Mouse (Mus musculus) thymus, postnatal 25 days (tissue): ENCODE measurements around the gene Lrp6.
A peak's percentile ranks its signal among the peaks of the same experiment; 100 is the strongest.

Source experiments
- DNase-seq: peaks from one replicate; pipeline ENCODE4 v3.0.0; 2022

Lrp6 gene

GRCm38 (mm10) chr6:134489637-134490036, 77.1 kb downstream of the Lrp6 start:
- no peak for DNase-seq

GRCm38 (mm10) chr6:134489130-134489529, 77.6 kb downstream of the Lrp6 start:
- DNase-seq = no peak

- no peak for DNase-seq
Measured at GRCm38 (mm10) chr6:134486318-134486717, 80.4 kb downstream of the Lrp6 start.

GRCm38 (mm10) chr6:134479481-134479880, 87.3 kb downstream of the Lrp6 start:
- DNase-seq = no peak

GRCm38 (mm10) chr6:134473143-134473561, 93.6 kb downstream of the Lrp6 start:
- no peak for DNase-seq

- no peak for DNase-seq
Measured at GRCm38 (mm10) chr6:134470857-134471256, 95.9 kb downstream of the Lrp6 start.

- no peak for DNase-seq
Measured at GRCm38 (mm10) chr6:134469297-134469696, 97.5 kb downstream of the Lrp6 start.

GRCm38 (mm10) chr6:134466671-134467229, 100.0 kb downstream of the Lrp6 start:
- no peak for DNase-seq

GRCm38 (mm10) chr6:134461175-134461574, 105.6 kb downstream of the Lrp6 start:
- no peak for DNase-seq

- no peak for DNase-seq
Measured at GRCm38 (mm10) chr6:134458376-134458775, 108.4 kb downstream of the Lrp6 start.

- peak; percentile 42 for DNase-seq
Measured at GRCm38 (mm10) chr6:134454093-134454492, 112.7 kb downstream of the Lrp6 start.

GRCm38 (mm10) chr6:134450661-134451119, 116.1 kb downstream of the Lrp6 start:
- no peak for DNase-seq

GRCm38 (mm10) chr6:134449958-134450357, 116.8 kb downstream of the Lrp6 start:
- no peak for DNase-seq

GRCm38 (mm10) chr6:134448451-134448850, 118.3 kb downstream of the Lrp6 start:
- DNase-seq = no peak

GRCm38 (mm10) chr6:134443925-134444324, 122.8 kb downstream of the Lrp6 start:
- no peak for DNase-seq

- no peak for DNase-seq
Measured at GRCm38 (mm10) chr6:134443198-134443904, 123.4 kb downstream of the Lrp6 start.

GRCm38 (mm10) chr6:134442219-134442618, 124.5 kb downstream of the Lrp6 start:
- DNase-seq = no peak

- DNase-seq = no peak
Measured at GRCm38 (mm10) chr6:134441716-134442115, 125.0 kb downstream of the Lrp6 start.

- DNase-seq = no peak
Measured at GRCm38 (mm10) chr6:134440023-134440422, 126.7 kb downstream of the Lrp6 start.

- DNase-seq = no peak
Measured at GRCm38 (mm10) chr6:134439401-134440021, 127.3 kb downstream of the Lrp6 start.

GRCm38 (mm10) chr6:134436955-134437354, 129.8 kb downstream of the Lrp6 start:
- no peak for DNase-seq

- DNase-seq = no peak
Measured at GRCm38 (mm10) chr6:134434866-134435390, 131.8 kb downstream of the Lrp6 start.

- no peak for DNase-seq
Measured at GRCm38 (mm10) chr6:134434044-134434443, 132.7 kb downstream of the Lrp6 start.

- no peak for DNase-seq
Measured at GRCm38 (mm10) chr6:134433281-134433680, 133.5 kb downstream of the Lrp6 start.
